Mouse (Mus musculus): Measurements from ENCODE around the gene Actl6b.
"Not testable (repeated sequence)": the region's sequence is repeated elsewhere in the genome, so short reads cannot be mapped to it uniquely, and the experiment has no call there.

Gene Actl6b

GRCm38 (mm10) chr5:137601365-137601729 is 48.0 kb downstream of the Actl6b start:
- no peak for DNase-seq (ENCODE audit: low spot score)

GRCm38 (mm10) chr5:137607860-137608653 is 54.7 kb downstream of the Actl6b start:
- no peak for DNase-seq (ENCODE audit: low spot score)

- DNase-seq (ENCODE audit: low spot score) = no peak
Observed at GRCm38 (mm10) chr5:137608654-137609190, 55.4 kb downstream of the Actl6b start.

- DNase-seq (ENCODE audit: low spot score) = no peak
Observed at GRCm38 (mm10) chr5:137609292-137609691, 56.0 kb downstream of the Actl6b start.

GRCm38 (mm10) chr5:137610056-137610455 is 56.7 kb downstream of the Actl6b start:
- DNase-seq (ENCODE audit: low spot score) = no peak

- no peak for DNase-seq (ENCODE audit: low spot score)
Observed at GRCm38 (mm10) chr5:137610548-137611244, 57.4 kb downstream of the Actl6b start.

GRCm38 (mm10) chr5:137611245-137611602 is 57.9 kb downstream of the Actl6b start:
- no peak for DNase-seq (ENCODE audit: low spot score)

GRCm38 (mm10) chr5:137613076-137613475 is 59.8 kb downstream of the Actl6b start:
- no peak for DNase-seq (ENCODE audit: low spot score)

- DNase-seq (ENCODE audit: low spot score) = no peak
Observed at GRCm38 (mm10) chr5:137613550-137613949, 60.2 kb downstream of the Actl6b start, which contains the start of gene Pcolce. Gene Pcolce, minus strand, starts transcription at chr5:137613784.

- DNase-seq (ENCODE audit: low spot score) = not testable (repeated sequence)
Observed at GRCm38 (mm10) chr5:137614921-137615320, 61.6 kb downstream of the Actl6b start.

GRCm38 (mm10) chr5:137615347-137615746 is 62.0 kb downstream of the Actl6b start:
- no peak for DNase-seq (ENCODE audit: low spot score)

All from ovary, postnatal 10 days (tissue).